Mouse (Mus musculus) heart, adult 8-10 months (tissue): Measurements from ENCODE around the gene Otogl. TPM values are rescaled to one million over a fixed set of nuclear protein-coding genes. Genes with fewer than 3 reads are reported as not detected.
A peak's percentile ranks its signal among the peaks of the same experiment; 100 is the strongest.

ENCODE experiments used
- DNase-seq: peaks from one replicate; pipeline ENCODE4 v3.0.0; 2022; ENCODE audit warnings: low spot score
- total RNA-seq, 4 experiments: library from RNA; stranded (reverse); gene quantifications; 2 replicates each; pipeline ENCODE4 v1.2.4; 2022

Otogl gene
- total RNA-seq: under 1 TPM; 0.06 to 0.08 (median 0.06) TPM

DNA sequence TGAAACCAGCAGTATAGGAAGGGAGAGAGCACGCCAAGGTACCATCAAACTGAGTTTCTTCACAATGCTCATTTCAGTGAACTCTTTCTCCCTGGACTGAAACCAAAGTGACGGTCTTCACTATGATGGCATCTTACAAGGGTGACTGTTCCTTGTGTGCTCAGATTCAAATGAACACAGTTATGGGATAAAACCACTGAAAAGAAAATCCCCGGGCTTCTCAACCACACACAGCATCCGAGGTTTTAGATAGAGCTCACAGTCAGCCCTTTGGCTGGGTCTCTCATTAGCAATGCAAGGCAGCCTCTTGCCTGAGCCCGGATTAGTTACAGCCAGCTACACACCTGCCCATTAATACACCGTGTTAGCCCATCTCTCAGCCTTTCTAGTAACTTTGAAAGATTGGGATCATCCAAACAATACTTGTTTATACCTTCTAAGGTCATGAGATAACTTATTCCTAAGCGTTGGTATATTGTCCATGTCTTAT lies at the start of gene Otogl:
Gene Otogl (minus strand): TSS at position 51 of the 490 bp plus-strand sequence.
- no peak for DNase-seq

GRCm38 (mm10) chr10:107956588-107956987 lies 44.7 kb upstream of the Otogl start:
- no peak for DNase-seq

GRCm38 (mm10) chr10:107954444-107954843 lies 42.5 kb upstream of the Otogl start:
- DNase-seq: peak; percentile 19

GRCm38 (mm10) chr10:107951596-107951995 lies 39.7 kb upstream of the Otogl start:
- DNase-seq: no peak

GRCm38 (mm10) chr10:107949945-107950344 lies 38.0 kb upstream of the Otogl start:
- DNase-seq: no peak

DNA sequence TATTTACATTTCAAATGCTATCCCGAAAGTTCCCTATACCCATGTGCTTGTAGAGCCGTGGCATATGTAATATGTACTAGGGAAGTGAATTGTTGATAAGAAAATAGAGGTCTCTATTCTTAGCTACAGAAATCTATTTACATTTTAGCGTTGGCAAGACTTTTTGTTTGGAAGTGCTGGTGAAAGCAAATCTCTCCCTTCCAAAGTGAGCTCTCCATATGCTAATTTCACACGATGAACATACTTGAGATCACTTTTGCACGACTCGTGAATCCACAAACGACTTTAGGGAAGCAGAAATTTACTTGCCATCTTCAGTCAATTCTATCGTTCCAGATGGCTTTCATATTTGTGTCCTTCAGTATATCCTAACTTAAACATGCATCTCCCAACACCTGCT lies 36.7 kb upstream of the Otogl start:
- DNase-seq: no peak

- no peak for DNase-seq
Observed at GRCm38 (mm10) chr10:107948038-107948437, 36.1 kb upstream of the Otogl start.

DNA sequence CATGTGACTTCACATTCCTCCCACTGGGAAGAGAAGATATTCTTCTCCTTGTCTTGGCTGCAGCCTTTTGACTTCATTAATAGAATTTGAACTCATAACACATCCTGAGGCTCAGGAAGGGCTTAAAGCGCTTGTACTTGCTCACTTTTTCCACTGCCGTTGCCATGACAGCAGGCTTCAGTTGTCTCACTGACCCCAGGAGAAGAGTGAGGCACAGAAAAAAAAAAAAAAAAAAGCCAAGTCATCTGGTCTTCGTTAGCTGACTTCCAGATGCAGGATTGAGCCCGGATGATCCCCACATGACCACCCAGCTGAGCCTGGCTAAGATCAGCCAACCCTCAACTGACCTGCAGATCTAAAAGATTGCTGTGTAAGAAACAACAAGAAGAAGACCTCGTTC lies 34.4 kb upstream of the Otogl start:
- DNase-seq: no peak

DNA sequence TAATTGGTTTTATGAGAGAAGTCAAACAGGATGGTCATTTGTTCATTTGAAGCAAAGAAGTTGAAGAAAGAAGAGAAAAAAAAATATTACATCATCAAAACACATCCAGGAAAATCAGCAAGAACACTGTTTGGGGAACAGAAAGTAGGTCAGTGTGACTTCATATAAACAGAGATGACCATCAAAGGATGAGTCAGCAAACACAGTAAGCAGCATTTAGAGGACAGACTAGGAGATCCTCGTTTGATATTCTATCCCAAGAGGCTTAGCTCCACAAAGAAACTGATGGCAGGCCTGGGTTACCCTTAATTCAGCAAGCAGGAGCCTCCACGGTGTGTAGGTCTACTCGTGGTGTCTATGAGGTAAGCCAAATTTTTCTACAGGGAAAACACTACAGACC lies 31.9 kb upstream of the Otogl start:
- DNase-seq: no peak

- no peak for DNase-seq
Observed at GRCm38 (mm10) chr10:107941188-107941900, 29.4 kb upstream of the Otogl start.

DNA sequence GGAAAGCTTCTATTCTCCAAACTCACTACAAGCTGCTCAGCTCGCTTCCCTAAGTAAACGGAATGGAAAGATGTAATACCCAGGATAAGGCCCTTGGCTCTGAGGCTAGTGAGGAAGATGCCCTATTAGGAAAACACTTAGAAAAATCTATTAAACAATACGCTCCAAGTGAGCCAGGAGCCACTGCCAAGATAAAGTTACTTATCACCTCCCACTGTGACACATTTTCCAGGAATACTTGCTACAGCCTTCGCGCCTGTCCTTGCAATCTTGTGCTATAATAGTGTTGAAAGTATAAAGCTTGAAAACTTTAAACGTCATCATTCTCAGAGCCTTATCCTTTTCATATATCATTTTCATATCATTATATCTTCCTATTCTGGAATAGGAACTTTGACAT lies 28.4 kb upstream of the Otogl start:
- DNase-seq: peak; percentile 40

GRCm38 (mm10) chr10:107939821-107940220 lies 27.9 kb upstream of the Otogl start:
- no peak for DNase-seq

DNA sequence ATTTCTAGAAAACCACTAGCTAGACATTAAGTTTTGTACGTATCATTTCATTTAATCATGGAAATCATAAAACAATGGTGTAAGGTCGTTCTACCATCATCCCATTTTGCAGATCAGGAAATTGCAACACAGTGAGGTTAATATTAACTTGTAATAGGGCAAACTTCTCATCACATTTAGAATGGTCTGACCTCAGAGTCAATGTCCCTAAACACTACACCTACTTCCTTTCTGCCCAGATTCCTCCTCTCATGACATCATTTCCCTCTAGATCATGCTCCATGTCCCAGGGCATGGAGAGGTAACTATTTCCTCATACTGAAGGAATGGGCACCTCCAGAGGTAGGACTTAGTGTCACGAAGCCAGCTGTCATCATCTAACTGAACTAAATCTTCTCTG lies 22.1 kb upstream of the Otogl start:
- DNase-seq: no peak

DNA sequence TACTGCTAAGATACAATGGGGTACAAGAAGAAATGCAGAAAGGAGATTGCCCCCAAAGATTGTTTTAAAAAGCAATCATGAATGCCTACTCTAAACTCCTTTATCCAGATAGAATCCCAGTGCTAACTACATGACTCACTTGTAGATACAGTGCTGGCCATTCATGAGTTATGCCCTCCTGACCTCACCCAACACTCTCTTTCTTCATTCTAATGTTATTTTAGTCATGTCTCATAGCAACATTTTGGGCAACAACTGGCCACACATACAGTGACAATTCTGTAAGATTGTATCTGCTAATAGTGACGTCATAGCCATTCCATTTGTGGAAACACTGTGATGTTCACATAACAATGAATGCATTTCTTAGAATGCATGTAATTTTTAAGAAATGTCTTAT lies 21.6 kb upstream of the Otogl start:
- no peak for DNase-seq

- DNase-seq: peak; percentile 88
Observed at GRCm38 (mm10) chr10:107931833-107932828, 20.2 kb upstream of the Otogl start.

GRCm38 (mm10) chr10:107930471-107931021 lies 18.6 kb upstream of the Otogl start:
- DNase-seq: peak; percentile 80

DNA sequence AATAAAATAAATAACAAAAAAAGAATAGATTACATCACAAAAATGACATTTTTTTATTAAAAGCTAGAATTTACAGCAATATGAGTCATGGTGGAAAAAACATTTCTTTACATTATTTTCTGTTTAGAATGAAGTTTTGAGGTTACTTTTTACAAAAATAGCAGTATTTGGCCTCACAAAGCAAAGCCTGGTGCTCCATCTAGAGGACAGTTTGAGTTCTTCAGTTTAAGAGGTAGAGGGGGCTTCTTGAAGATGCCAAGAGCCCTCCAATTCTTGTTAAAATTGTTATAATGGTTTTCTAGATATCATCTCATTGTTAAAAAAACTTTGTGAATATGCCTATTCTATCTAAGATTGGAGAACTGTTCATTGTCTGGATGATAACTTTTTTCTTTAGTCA lies 13.4 kb upstream of the Otogl start:
- DNase-seq: no peak

- DNase-seq: no peak
Observed at GRCm38 (mm10) chr10:107923860-107924259, 11.9 kb upstream of the Otogl start.

DNA sequence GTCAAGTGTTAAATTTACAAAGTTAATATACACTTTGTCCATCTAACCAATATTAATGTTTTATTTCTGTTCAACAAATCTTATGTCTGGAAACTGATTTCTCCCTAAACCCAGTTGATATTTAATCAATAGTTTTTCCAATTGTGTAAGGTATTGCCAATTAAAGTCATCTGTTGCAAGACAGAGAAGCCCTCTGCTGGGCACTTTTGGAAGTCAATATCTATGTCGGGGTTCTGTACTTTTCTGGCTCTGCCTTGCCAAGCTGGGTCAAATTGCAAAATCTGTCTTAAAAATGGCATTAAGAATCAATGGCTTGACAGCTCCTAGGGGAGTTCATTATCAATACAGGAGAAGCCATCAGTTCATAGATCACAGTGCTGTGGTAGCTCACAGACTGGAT lies 10.8 kb upstream of the Otogl start:
- no peak for DNase-seq

GRCm38 (mm10) chr10:107921549-107921948 lies 9.6 kb upstream of the Otogl start:
- DNase-seq: no peak

- no peak for DNase-seq
Observed at GRCm38 (mm10) chr10:107921134-107921533, 9.2 kb upstream of the Otogl start.

- no peak for DNase-seq
Observed at GRCm38 (mm10) chr10:107913013-107913412, 1.1 kb upstream of the Otogl start.
